Mouse (Mus musculus) heart, adult 9 months (tissue): Measurements from ENCODE around the gene Catsperd.
"Not testable (repeated sequence)": the region's sequence is repeated elsewhere in the genome, so short reads cannot be mapped to it uniquely, and the experiment has no call there.

Experiments
- DNase-seq, 2 experiments: peaks; one replicate each; pipeline ENCODE4 v3.0.0; 2022; ENCODE audit warnings: low spot score in 2 of 2

The Catsperd gene

DNA sequence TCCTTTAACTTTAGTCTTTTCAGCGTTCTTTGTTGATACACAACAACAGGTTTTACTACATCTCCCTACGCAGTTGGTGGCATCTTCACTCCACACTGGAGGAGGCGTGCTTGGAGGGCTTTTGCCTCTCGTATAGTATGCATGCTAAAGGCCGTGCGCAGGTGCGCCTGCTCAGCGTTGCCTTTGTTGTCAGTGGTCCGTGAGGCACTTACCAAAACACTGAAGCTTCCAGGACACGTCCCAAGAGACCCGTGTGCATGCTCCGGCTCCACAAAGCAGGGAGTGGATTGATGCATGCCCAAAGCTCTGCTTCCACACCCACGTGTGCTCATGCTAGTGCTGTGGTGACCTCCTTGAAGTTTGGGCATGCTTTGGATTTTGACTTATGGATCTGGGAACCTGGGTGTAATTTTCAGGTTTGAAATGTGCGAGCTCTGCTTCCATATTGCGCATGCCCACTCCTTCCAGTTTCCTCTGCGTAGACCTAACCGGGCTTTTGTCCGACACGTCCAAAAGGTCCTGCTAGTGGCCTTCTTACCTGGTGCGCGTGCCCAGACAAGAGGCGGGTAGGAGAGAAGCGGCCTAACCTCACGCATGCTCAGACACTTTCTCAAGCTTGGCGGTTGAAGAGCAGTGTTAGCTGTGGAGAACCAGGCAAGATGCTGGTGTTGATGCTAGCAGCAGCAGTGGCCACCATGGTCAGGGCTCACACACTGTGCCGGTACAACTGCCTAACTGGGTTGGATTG, at the start of gene Catsperd:
Catsperd (plus strand) TSS at position 614 of the 748 bp plus-strand sequence.
- DNase-seq, result no peak

DNA sequence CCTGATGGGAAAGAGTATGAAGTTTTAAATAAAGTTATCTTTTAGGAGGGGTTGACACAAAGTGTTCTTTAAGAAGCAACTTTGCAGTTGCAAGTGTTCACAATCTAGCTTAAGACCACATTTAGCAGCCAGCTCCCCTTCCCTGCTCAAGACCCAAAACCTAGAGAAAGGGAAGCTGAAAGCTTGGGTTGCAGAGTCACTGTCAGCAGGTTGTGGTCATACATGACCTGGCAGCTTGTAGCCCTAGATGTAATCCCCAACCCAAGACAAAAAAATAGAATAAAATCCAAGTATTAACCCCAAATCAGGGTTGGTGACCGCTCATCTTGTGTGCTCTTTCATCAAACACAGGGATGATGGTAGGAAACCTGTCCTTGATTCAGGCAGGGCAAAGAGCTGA, 44.9 kb upstream of the Catsperd start:
- DNase-seq, result no peak

DNA sequence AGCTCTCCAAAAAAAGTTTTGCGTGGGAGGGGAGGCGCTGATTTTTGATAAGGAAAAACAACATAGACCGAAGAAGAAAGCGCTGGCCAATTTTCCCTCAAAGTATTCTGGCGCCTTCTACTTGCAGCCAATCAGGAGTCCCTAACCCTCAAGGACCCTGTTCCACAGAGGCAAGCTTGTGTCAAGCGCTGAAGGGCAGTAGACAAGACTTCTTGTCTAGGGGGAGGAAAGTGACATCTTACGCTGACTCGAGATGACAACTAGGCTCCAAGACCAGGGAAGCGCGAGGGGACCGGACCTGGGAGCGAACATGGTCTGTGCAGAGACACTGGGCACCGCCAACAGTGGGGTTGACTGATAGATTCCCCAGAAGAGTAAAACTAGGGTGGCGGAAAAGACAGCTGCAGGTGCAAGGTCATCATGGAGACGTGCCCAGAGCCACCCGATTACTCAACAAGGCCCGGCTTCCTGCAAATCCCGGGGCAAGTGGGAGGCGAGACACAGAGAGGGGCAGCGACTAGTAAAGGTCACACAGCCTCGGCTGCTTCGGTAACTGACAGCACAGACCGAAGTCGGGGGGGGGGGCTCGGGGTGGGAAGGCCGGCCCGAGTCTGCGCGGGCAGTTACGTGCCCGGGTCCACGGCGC, 44.2 kb upstream of the Catsperd start:
- peak; percentile 51 to 55 for DNase-seq

DNA sequence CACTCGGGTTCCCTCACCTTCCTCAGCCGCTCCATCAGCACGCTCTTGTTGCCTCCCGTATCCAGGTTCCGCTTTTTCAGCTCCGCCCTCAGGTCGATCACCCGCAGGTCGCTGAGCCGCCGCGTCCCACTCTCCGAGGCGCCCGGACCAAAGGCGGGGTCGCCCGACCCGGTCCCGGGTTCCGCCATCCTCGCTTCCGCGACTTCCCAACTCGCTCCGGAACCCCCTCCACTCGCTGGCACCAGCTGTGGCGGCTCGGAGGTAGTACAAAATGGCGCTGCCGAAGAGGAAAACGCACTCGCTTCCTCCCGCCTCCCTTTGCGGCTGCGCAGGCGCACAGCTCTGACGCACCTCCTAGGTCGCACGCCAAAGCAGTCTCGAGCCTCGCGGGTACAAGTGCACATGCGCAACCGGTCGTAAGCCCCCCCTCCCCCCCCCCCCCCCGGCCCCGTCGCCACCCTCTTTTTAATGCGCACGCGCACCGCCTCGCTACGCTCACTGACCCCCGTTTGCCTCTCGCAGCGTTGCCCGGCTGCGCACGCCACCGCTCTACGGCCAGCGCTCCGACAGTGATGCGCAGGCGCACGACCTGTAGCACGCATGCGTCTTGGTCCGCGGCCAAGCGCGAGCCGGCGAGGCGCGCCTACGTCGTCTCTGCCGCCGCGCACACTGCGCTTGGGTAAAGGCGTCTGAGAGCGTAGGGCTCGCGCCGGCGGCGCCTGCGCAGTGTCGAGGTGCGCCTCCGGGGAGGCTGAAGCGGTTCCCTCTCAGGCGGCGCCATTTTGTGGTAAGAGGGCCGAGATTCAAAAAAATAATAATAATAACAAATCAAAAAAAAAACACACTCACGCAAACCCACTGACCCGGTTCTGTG, 43.4 kb upstream of the Catsperd start, which contains the start of the genes Safb2 and Safb:
Safb2 (minus strand) TSS at position 329 of the 874 bp plus-strand sequence.
Safb (plus strand) TSS at position 569 of the 874 bp plus-strand sequence.
- DNase-seq, result peak; percentile 99

DNA sequence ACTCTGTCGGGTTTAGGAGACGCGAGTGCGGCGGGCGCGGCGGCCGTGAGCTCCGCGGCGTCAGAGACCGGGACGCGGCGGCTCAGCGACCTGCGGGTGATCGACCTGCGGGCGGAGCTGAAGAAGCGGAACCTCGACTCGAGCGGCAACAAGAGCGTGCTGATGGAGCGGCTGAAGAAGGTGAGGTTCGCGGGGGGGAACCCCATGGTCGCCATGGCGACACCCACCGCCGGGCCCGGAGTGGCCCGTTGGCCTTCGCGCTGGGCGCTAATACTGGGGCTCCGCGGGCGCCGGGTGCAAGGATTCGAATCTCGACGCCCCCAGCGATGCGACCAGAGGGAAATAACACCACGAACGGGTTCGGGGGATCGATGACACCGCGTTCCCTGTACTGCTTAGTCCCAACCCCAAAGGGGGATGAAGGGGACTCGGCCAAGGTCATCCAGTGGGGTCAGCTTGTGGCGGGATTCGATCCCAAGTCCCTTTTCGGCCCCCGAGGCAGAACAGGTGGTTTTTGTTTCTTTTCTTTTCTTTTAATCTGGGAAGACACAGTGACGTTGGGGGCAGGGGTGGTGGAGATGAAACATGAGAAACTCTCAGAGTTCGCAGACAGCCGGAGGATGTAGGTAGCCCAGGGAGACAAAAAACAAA, 42.6 kb upstream of the Catsperd start:
- peak in 1 of 2 experiments; percentile 64 for DNase-seq

DNA sequence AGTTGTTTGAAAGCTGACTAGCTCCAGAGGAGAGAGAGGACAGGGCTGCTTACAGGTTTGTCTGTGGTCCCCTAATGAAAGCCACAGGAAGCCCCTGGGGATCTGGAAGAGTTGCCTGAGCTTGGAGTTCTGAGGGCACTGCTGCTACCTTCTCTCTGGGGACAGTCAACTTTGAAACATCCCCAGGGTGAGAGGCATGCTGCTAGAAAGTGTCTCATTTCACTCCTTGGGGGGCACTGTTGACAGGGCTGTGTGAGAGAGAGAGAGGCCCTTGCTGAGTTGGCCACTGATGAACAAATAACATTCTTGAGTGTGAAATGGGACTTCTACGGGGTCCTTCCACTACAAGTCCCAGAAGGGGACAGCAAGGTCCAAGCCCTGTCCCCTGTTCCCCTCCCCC, 40.2 kb upstream of the Catsperd start:
- DNase-seq, result no peak

DNA sequence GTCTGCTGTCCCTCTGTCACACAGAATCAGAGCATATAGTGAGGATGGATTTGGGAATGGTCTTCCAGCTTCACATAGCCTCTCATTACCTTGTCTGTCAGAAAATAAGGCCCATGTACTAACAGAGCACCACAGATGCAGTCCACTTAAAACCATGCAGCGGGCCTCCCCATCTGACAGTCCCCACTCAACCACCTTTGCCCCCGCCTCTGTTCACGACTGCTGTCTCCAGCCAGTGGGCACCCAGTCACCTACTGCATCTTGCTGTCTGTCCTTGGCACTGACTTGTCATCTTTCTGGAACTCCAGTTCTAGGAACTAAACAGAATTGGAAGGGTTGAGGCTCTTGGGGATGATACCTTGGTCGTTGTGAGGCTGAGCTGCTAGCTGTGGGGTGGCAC, 39.0 kb upstream of the Catsperd start:
- no peak for DNase-seq

DNA sequence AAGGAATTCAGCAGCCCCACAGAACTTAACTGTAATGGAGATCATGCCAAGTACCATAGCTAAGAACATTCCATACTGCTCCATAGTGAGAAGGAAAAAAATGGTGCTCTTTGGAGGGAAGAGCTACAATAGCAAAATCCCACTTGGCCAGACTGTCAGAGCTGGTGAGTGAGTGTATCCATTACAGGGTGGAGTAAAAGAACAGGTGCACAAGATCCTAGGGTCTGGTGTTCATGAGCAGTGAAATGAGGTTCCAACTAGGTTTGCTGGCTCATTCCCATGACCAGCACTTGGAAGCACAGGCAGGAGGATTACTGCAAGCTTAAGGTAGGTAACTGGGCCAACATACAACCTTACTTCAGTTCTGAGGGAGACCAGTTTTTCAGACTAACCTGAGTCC, 35.4 kb upstream of the Catsperd start:
- DNase-seq, result no peak

DNA sequence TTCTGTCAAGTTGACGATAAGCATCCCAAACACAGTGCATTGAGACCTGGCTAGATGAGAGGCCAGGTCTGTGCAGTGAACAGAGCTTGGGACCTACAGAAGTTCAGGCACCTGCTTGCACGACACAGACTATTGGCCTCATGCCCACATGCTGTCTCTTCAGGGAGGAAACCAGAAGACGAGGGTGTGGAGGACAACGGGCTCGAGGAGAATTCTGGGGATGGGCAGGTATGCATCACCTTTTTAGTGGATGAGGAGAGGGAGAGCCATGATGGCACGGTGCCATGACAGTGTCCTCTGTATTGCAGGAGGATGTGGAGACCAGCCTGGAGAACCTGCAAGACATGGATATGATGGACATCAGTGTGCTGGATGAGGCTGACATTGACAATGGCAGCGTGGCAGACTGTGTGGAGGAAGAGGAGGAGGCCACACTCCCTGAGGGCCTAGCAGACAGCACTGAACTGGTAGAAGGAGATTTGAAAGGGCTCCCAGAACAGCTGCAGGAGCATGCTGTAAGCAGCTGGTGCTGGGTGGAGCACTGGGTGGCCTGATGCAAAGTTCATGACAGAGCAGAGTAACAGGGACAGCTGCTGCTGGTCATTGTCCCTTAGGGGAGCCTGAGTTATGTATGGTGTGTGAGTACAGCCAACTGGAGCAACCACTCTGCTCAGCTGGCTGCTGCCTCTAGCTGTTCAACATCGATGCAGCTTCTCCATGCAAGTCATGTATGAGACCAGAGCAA, 34.2 kb upstream of the Catsperd start:
- peak; percentile 30 to 41 for DNase-seq

DNA sequence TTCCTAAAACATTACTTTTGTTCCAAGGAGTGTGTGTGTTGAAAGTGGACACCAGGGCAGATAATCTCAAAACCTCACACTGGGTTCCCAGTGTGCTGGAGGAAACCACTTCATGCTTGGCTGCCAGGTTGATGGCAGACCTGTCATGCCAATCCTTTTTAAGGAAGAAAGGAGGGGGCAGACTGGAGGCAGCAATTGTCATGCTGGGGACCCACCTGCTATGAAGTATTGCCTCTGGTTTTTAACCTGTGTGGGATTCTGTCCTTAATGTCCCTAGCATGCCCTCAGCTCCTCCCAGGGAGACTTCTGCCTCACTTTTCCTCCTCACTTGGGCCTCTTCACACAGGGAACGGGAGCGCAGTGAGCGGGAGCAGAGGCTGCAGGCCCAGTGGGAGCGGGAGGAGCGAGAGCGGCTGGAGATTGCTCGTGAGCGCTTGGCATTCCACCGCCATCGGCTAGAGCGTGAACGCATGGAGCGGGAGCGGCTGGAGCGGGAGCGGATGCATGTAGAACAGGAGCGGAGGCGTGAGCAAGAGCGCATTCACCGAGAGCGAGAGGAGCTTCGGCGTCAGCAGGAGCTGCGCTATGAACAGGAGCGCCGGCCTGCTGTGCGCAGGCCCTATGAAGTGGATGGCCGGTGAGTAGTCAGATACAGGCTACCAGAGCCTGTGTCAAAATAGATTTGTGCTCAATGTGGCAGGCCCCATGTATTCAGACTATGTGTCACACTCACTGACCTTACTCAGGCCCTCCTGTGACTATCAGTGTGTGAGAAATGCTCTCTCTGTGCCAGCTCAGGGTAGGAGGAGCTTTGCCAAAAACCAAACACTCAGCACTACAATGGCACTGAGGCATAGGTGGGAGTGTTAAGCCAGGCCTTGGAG, 24.5 kb upstream of the Catsperd start:
- DNase-seq, result no peak

DNA sequence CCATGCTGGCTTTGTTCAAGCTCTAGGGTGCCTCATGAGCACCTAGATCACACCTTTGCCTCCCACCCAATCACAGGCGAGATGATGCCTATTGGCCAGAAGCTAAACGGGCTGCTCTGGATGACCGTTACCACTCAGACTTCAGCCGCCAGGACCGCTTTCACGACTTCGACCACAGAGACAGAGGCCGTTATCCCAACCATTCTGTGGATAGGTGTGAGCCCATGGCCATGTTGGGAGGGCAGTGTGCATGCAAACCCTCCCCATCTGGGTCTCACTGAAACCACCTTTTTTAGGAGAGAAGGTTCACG, 23.9 kb upstream of the Catsperd start:
- DNase-seq, result no peak

DNA sequence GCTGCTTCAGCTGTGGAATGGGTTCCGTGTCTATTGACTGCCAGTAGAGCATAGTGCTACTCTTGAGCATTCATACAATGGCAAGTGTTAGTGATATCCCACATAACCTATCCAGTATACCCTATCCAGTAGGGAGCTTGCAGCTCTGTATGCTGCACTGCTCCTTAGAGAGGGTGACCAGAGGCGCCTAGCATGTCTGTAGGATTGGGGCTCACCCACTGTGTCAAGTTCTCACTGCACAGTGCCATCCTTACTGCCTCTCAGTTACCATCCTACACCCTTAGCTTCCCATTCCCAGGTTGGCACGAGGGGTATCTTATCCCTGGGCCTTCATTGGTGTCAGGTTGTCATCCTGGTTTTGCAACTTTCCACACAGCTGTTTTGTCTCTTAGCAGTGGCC, 23.5 kb upstream of the Catsperd start:
- no peak for DNase-seq

DNA sequence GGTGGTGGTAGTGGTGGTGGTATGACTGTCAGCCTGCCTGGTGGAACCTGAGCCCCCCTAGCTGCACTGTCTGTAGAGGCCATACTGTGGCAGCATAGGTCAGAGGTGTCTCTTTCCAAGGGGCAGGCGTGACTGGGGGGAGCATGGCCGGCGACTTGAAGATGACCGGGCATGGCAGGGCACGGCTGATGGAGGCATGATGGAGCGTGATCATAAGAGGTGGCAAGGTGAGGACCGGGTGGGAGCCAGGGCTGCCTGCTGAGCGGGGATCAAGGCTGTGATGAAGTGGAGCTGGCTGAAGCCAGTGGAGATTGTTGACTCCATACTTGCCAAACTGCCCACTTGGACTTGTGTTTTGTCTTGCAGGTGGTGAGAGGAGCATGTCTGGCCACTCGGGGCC, 22.5 kb upstream of the Catsperd start:
- no peak for DNase-seq

DNA sequence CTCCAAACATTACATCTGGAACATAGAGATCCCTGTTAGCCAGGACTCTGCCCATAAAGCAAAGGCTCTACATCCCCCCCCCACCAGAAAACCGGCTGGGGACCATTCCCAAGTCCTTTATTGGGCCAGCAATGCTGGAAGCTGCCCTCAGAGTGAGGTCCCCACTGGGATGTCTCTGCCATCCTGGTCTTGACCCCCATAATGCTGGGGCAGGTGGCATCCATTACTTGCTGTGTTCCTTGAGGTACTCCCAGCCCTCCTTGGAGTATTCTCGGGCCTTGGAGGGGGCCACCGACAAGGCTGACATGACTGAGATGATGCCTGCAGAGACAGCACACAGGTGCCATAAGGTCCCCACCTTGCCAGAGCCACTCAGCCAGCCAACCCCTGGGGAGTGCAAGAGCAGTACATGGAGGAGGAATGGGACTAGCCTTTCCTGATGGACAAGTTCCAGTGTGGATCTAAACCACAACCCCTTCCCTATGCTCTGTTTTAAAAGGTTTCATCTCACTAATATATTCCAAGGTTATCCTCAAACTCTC, 20.4 kb upstream of the Catsperd start:
- no peak for DNase-seq

DNA sequence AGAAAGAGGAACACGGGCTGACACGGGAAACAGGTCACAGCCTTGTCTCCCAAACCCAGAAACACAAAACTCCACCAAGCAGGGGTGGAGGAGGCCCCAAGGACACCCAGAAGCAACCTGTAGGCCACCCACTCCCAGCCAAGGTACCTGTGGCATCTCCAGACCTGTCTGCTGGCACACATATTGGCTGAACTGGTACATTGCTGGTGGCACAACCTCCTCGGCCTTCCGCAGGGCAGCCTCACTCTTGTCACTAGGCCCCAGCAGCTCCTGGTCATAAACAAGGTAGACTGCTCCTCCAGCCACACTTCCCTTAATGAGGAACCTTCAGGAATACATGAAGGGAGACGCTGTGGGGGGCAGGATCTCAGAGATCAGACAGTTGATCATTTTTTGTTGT, 19.2 kb upstream of the Catsperd start:
- DNase-seq, result no peak

DNA sequence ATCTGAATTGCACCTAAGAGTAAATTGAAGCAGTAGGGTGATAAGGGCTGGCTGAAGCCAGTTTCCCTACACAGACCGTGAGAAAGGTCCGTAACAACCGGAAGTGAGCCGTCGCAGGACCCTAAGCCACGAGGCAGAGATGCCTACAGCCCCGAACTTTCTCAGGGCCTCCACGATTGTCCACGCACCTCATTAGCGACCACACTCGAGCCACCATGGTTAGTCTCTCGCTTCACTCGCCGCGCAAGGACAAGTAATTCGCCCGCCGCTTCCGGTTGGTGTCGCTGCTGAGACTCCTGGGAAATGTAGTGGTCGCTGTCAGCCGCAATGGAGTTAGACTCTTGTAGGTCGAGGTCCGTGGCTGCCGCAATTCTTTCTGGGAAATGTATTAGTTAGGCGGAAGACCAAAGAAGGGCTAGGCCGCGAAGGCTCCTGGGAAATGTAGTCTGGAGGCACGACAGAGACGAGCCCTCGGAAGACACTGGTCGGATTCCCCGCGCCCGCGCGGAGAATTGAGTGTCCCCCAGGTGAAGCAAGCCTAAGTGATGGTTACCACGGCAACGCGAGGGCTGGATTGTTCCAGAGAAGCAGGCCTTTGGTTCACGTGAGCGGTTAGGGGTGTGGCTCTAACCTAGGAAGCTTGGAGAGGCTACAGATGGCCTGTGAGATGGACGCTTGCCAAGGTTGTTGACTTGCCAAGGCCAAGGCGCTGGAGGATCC, 18.3 kb upstream of the Catsperd start, which contains the start of gene 2410015M20Rik:
2410015M20Rik (minus strand) TSS at position 320 of the 720 bp plus-strand sequence.
- DNase-seq, result peak; percentile 95 to 97

DNA sequence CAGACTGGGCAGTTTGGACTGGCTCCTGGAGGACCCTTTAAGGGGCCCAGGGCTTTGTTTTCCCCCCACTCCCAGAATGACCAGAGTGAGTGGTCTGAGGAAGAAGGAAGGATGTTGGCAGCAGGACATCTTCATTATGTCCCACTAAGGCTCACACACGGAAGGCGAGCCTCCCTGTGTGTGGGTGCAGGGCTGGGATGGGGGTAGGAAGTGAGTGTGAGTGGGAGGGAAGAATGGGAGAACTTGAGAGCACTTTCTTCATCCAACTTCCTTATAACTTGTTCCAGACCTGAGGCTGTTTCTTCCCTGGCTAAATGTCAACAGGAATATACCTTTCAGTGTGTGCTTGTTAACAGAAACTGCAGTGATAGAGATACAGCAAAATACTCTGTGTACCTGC, 16.6 kb upstream of the Catsperd start:
- no peak for DNase-seq

DNA sequence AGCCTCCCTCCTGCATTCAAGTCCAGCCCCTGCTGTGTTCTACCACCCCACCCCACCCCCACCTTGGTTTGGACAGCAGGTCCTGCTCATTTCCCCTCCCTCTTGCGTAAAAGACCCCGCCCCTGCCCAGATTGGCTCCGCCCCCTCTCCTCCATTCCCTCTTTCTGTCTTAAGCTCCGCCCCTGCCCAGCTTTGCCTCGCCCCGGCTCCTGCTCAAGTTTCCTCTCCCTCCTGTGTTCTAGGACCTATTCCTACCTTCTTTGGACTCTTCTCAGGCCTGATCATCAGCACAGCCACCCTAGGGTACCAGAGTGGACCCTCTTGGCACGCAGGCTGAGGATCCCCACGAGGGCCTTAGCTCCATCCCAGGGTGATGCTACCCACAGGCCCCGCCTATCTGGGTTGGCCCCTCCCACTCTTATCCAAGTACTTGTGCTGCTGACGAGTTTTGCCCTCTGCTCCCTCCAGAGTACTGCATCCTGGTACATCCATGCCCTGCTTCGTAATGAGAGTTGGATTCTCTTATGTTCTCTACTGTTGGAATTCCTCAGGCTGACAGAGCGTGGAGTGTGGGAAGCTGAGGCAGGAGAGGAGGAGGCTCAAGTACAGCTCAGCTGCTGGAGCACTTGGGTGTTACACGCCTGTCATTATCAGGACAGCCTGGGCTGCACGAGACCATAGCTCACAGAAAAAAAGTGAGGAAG, 15.9 kb upstream of the Catsperd start:
- DNase-seq, result no peak

DNA sequence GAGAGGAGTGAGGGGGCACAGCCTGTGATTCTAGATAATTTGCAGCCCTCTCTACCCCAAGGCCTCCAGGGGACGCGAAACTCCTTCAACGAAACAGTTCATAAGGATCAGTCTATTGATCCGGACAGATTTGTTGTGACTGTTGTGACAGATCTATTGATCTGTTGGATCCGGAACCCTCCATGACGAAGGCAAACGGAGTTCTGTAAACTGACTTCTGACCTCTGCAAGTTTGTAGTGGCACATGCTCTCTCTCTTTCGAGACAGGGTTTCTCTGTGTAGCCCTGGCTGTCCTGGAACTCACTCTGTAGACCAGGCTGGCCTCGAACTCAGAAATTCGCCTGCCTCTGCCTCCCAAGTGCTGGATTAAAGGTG, 15.4 kb upstream of the Catsperd start:
- DNase-seq, result not testable (repeated sequence)
